Mouse (Mus musculus) liver, embryonic 18 days (tissue): ENCODE measurements around the gene Gm14399. TPM values are rescaled to one million over a fixed set of nuclear protein-coding genes. Genes with fewer than 3 reads are reported as not detected.

ENCODE experiments used
- polyA plus RNA-seq: library from polyadenylated mRNA; depleted of rRNA; stranded (reverse); fragments of >200 nt; gene quantifications from 2 replicates; pipeline ENCODE4 v1.2.3, GENCODE M21; 2012; rRNA removed

Gm14399 gene
- 1.4 and 1.5 TPM in 2 replicates for polyA plus RNA-seq

GRCm38 (mm10) chr2:175141993-175142295, at the start of gene Gm14399:
Gm14399 (minus strand) TSS chr2:175142012.

GRCm38 (mm10) chr2:175175401-175176180, 33.8 kb upstream of the Gm14399 start, which contains the start of gene Gm14443:
Gm14443 (minus strand) TSS chr2:175175871.

Other genes with a start within 250 kb of the Gm14399 start
- gene Gm14444, start 131.8 kb downstream of the Gm14399 start, polyA plus RNA-seq, result not detected in 2 replicates
- 0.06 TPM in 1 of 2 replicates, not detected in the other for gene Gm14393, start 74.2 kb downstream of the Gm14399 start, polyA plus RNA-seq
- gene Gm14443, start 33.9 kb upstream of the Gm14399 start, polyA plus RNA-seq, result 0.06 and 0.13 TPM in 2 replicates
- gene Gm14391, start 64.9 kb upstream of the Gm14399 start, polyA plus RNA-seq, result 2.7 and 2.9 TPM in 2 replicates
- not detected in 2 replicates for gene Gm14440, start 133.1 kb upstream of the Gm14399 start, polyA plus RNA-seq
- gene Gm4631, start 196.2 kb upstream of the Gm14399 start, polyA plus RNA-seq, result 3.5 and 4.0 TPM in 2 replicates
- gene Zfp968, start 230.4 kb upstream of the Gm14399 start, polyA plus RNA-seq, result 0.97 and 1.2 TPM in 2 replicates